In the genomic region with DNA sequence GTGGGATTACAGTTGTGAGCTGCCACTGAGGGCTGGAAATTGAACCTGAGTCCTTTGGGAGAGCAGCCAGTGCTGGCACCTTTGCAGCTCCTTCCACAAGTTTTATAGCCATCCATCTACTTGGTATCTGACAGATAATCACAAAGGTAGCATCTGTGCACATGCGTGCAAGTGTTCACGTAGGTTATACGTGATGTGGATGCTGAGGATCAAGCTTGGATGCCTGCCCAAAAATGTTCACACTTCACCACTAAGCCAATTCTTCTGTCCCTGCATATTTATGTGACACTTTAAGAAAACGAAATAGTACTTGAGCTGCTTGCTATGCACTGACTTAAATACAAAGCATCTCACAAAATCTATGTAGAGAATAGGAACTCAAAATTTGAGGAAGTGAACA, we compare ENCODE assay signal across 33 mouse cellular contexts. TPM values are rescaled to one million over a fixed set of nuclear protein-coding genes. Genes with fewer than 3 reads are reported as not detected.
A peak's percentile ranks its signal among the peaks of the same experiment; 100 is the strongest.
DNase-seq lines count a peak whose midpoint lies in the region; ATAC-seq and TF ChIP-seq lines count a peak whose summit lies in the region.
"Had no signal": no experiment of that assay in that cellular context is flagged by ENCODE, and none has a peak within 500 bp of the region (broad histone marks: within the 10 kb centered on the region; RNA-seq: fewer than 3 reads in every experiment).

No protein-coding gene starts in this region.

- H3K36me3 ChIP-seq in heart, adult 2 months (ENCODE audit: control insufficient read depth, insufficient read depth, low read length), result no peaks in the 10 kb centered on the region
- H3K36me3 ChIP-seq in midbrain, embryonic 14.5 days (ENCODE audit: control insufficient read depth, insufficient read depth, low read length), result peaks cover 2% of the 10 kb centered on the region; the same call in 1 of the 2 replicates
- H3K36me3 ChIP-seq in midbrain, embryonic 11.5 days (ENCODE audit: control insufficient read depth, insufficient read depth, low read length), result no peaks in the 10 kb centered on the region
- H3K36me3 ChIP-seq in forebrain, embryonic 16.5 days (ENCODE audit: control insufficient read depth, insufficient read depth), result no peaks in the 10 kb centered on the region
- H3K36me3 ChIP-seq in myocyte (ENCODE audit: control insufficient read depth, insufficient read depth), result peaks cover 8% of the 10 kb centered on the region
- H3K36me3 ChIP-seq: limb, embryonic 15.5 days; liver, embryonic 13.5 days had no signal

- H3ac ChIP-seq in myocyte (ENCODE audit: control insufficient read depth, insufficient read length), result no peak overlapping the region

- H3K4me2 ChIP-seq in midbrain, embryonic 14.5 days (ENCODE audit: low read length), result no peak overlapping the region
- no peak overlapping the region for H3K4me2 ChIP-seq in midbrain, embryonic 11.5 days
- H3K4me2 ChIP-seq in forebrain, embryonic 16.5 days (ENCODE audit: low read length), result no peak overlapping the region
- no peak overlapping the region for H3K4me2 ChIP-seq in myocyte (ENCODE audit: low read depth)
- H3K4me2 ChIP-seq: embryonic facial prominence, embryonic 12.5 days; heart, embryonic 11.5 days; limb, embryonic 15.5 days; liver, embryonic 13.5 days had no signal

- ATAC-seq in midbrain, embryonic 14.5 days (ENCODE audit: low FRiP score, low TSS enrichment), result no peak
- ATAC-seq in midbrain, embryonic 11.5 days (ENCODE audit: low FRiP score), result no peak
- ATAC-seq in forebrain, embryonic 16.5 days, result peak; percentile 49
- ATAC-seq: activated CD4-positive, CD25-positive, alpha-beta regulatory T cell, adult 4 months; intestine, embryonic 16.5 days had no signal

- intact Hi-C loops in heart, adult 2 months (cut with DNase I), result no loop called here

- H3K79me2 ChIP-seq in heart, adult 2 months (replicated peaks; ENCODE audit: control insufficient read depth, insufficient read depth, low read length), result no peaks in the 10 kb centered on the region
- no peaks in the 10 kb centered on the region for H3K79me2 ChIP-seq in myocyte (ENCODE audit: control insufficient read depth, insufficient read depth)

- H3K4me1 ChIP-seq in heart, adult 2 months (ENCODE audit: control insufficient read depth, insufficient read depth, low read length), result no peaks in the 10 kb centered on the region
- no peaks in the 10 kb centered on the region for H3K4me1 ChIP-seq in midbrain, embryonic 14.5 days (ENCODE audit: control insufficient read depth, insufficient read depth, low read length)
- H3K4me1 ChIP-seq in midbrain, embryonic 11.5 days (ENCODE audit: control insufficient read depth, insufficient read depth, low read length), result no peaks in the 10 kb centered on the region
- H3K4me1 ChIP-seq in forebrain, embryonic 16.5 days (replicated peaks; ENCODE audit: control insufficient read depth, insufficient read depth, low read length), result peaks cover 3% of the 10 kb centered on the region
- H3K4me1 ChIP-seq: limb, embryonic 10.5 days; limb, embryonic 15.5 days; liver, embryonic 13.5 days had no signal

- no peak overlapping the region for H3K4me3 ChIP-seq in heart, adult 2 months
- H3K4me3 ChIP-seq in midbrain, embryonic 14.5 days (replicated peaks; ENCODE audit: low read depth, low read length), result no peak overlapping the region
- H3K4me3 ChIP-seq in midbrain, embryonic 11.5 days (ENCODE audit: low read depth, low read length), result no peak overlapping the region
- H3K4me3 ChIP-seq in forebrain, embryonic 16.5 days (replicated peaks; ENCODE audit: low read length), result no peak overlapping the region
- no peak overlapping the region for H3K4me3 ChIP-seq in myocyte
- H3K4me3 ChIP-seq: embryonic facial prominence, embryonic 12.5 days; limb, embryonic 10.5 days; limb, embryonic 15.5 days; liver, embryonic 13.5 days had no signal

- no peaks in the 10 kb centered on the region for H3K27me3 ChIP-seq in heart, adult 2 months (ENCODE audit: control insufficient read depth, insufficient read depth, low read length)
- no peaks in the 10 kb centered on the region for H3K27me3 ChIP-seq in midbrain, embryonic 14.5 days (ENCODE audit: control insufficient read depth, insufficient read depth, low read length)
- no peaks in the 10 kb centered on the region for H3K27me3 ChIP-seq in midbrain, embryonic 11.5 days (ENCODE audit: control insufficient read depth, insufficient read depth, low read length)
- H3K27me3 ChIP-seq in forebrain, embryonic 16.5 days (replicated peaks; ENCODE audit: control insufficient read depth, insufficient read depth, low read length), result no peaks in the 10 kb centered on the region
- no peaks in the 10 kb centered on the region for H3K27me3 ChIP-seq in myocyte (ENCODE audit: control insufficient read depth, insufficient read depth, insufficient read length)
- H3K27me3 ChIP-seq: embryonic facial prominence, embryonic 12.5 days; limb, embryonic 15.5 days; liver, embryonic 13.5 days had no signal

- no peak overlapping the region for H3K9ac ChIP-seq in heart, adult 2 months (ENCODE audit: low read depth, low read length)
- no peak overlapping the region for H3K9ac ChIP-seq in midbrain, embryonic 14.5 days (replicated peaks; ENCODE audit: low read length)
- no peak overlapping the region for H3K9ac ChIP-seq in midbrain, embryonic 11.5 days (ENCODE audit: low read length)
- no peak overlapping the region for H3K9ac ChIP-seq in forebrain, embryonic 16.5 days (replicated peaks; ENCODE audit: low read depth, low read length)
- H3K9ac ChIP-seq: embryonic facial prominence, embryonic 12.5 days; limb, embryonic 15.5 days; liver, embryonic 13.5 days had no signal

- no peak for TF ChIP-seq POLR2A in heart, adult 2 months (IDR thresholded peaks at IDR 0.05; ENCODE audit: insufficient read depth, low read depth, low read length)
- TF ChIP-seq POLR2A in myocyte (IDR thresholded peaks at IDR 0.05; ENCODE audit: insufficient read length, low read depth), result no peak

- TF ChIP-seq CTCF in heart, adult 2 months (IDR thresholded peaks at IDR 0.05), result no peak

- DNase-seq in heart, adult 11 months, result peak; percentile 15
- DNase-seq in heart, adult 2 months, result no peak
- DNase-seq in midbrain, embryonic 14.5 days, result peak; percentile 25
- DNase-seq in midbrain, embryonic 11.5 days (ENCODE audit: low spot score, missing footprints), result no peak
- no peak for DNase-seq in embryo, embryonic 11 days
- DNase-seq: adrenal gland, adult 2 months; adrenal gland, postnatal 36 days; B cell, adult 2 months; cerebellum, adult 8-10 months; cerebellum, postnatal 25 days; gastrocnemius, postnatal 10 days; heart, postnatal 36 days; kidney, adult 8-10 months; kidney, postnatal 4 days; layer of hippocampus, postnatal 36 days; liver, embryonic 13.5 days; lung, adult 18-20 months; lung, postnatal 10 days; right cerebral cortex, adult 18-20 months; spleen, adult 18-20 months; thymus, adult 18-20 months; thymus, postnatal 25 days had no signal

- no peak for TF ChIP-seq EP300 in heart, adult 2 months (IDR thresholded peaks at IDR 0.05; ENCODE audit: insufficient read depth, low read depth, low read length)

- 67% methylated on average over 4 of the region's 4 CpGs for WGBS in heart, adult 2 months
- 84% methylated on average over 4 of the region's 4 CpGs for WGBS in midbrain, embryonic 14.5 days
- 90% methylated on average over 4 of the region's 4 CpGs for WGBS in midbrain, embryonic 11.5 days
- 40% methylated on average over 4 of the region's 4 CpGs for WGBS in forebrain, embryonic 16.5 days

- no peak overlapping the region for H3K27ac ChIP-seq in heart, adult 2 months
- no peak overlapping the region for H3K27ac ChIP-seq in midbrain, embryonic 14.5 days (replicated peaks; ENCODE audit: low read depth, low read length)
- H3K27ac ChIP-seq in midbrain, embryonic 11.5 days (ENCODE audit: low read depth, low read length), result no peak overlapping the region
- H3K27ac ChIP-seq in forebrain, embryonic 16.5 days (ENCODE audit: low read length), result 0 out of 2 replicates have a peak overlapping the region, but pooled peaks have one; percentile 10
- H3K27ac ChIP-seq: embryonic facial prominence, embryonic 12.5 days; kidney, postnatal 0 days; limb, embryonic 10.5 days; limb, embryonic 15.5 days; liver, embryonic 13.5 days; stomach, postnatal 0 days had no signal

- H3K9me3 ChIP-seq in midbrain, embryonic 14.5 days (ENCODE audit: control insufficient read depth, low read length), result no peaks in the 10 kb centered on the region
- no peaks in the 10 kb centered on the region for H3K9me3 ChIP-seq in midbrain, embryonic 11.5 days (ENCODE audit: control insufficient read depth, low read length)
- H3K9me3 ChIP-seq in forebrain, embryonic 16.5 days (ENCODE audit: control insufficient read depth, low read length), result no peaks in the 10 kb centered on the region
- H3K9me3 ChIP-seq: embryonic facial prominence, embryonic 12.5 days; limb, embryonic 10.5 days; limb, embryonic 15.5 days; liver, embryonic 13.5 days had no signal

TF ChIP-seq in myocyte, 11 proteins besides CTCF, POLR2A, EP300 and RAD21 (continues in another document):
- no peak for TF ChIP-seq TCF3 (IDR thresholded peaks at IDR 0.05; ENCODE audit: insufficient read length, low read depth)
- no peak for TF ChIP-seq MYOG (IDR thresholded peaks at IDR 0.05; ENCODE audit: control insufficient read depth in 1 of 3, insufficient read depth in 1 of 3, insufficient read length in 2 of 3, low read depth in 2 of 3)
- no peak for TF ChIP-seq CEBPB (IDR thresholded peaks at IDR 0.05; ENCODE audit: insufficient read depth, poor library complexity, severe bottlenecking)

RNA-seq across cellular contexts. Expression of gene Cpsf6, which starts 38.8 kb away (rescaled TPM):
- total RNA-seq in heart, adult 2 months (2021), result 10 to 100 TPM; 30.9 to 35.5 TPM
- 20.3 and 22.7 TPM in 2 replicates for polyA plus RNA-seq in heart, adult 2 months (2012; rRNA removed)
- polyA plus RNA-seq in midbrain, embryonic 14.5 days (2014; fragmentation: Nextera tagmentation; extraction: Ambion mirVana), result 207 and 213 TPM in 2 replicates
- polyA plus RNA-seq in midbrain, embryonic 11.5 days (2014; fragmentation: Nextera tagmentation; extraction: Ambion mirVana), result 235 and 238 TPM in 2 replicates
- 203 and 225 TPM in 2 replicates for polyA plus RNA-seq in forebrain, embryonic 16.5 days (2015; fragmentation: Nextera tagmentation; extraction: Ambion mirVana)
- 21.8 TPM for polyA plus RNA-seq in myocyte (2012; fragmentation: generic; extraction: Trizol)

RNA-seq across cellular contexts. Expression of gene Lyz1, which starts 48.4 kb away (rescaled TPM):
- total RNA-seq in heart, adult 2 months (2021), result 10 to 100 TPM; 13.2 to 18.8 TPM
- polyA plus RNA-seq in heart, adult 2 months (2012; rRNA removed), result 2.0 and 4.8 TPM in 2 replicates
- polyA plus RNA-seq in midbrain, embryonic 14.5 days (2014; fragmentation: Nextera tagmentation; extraction: Ambion mirVana), result not detected in 2 replicates
- not detected in 2 replicates for polyA plus RNA-seq in midbrain, embryonic 11.5 days (2014; fragmentation: Nextera tagmentation; extraction: Ambion mirVana)
- not detected in 2 replicates for polyA plus RNA-seq in forebrain, embryonic 16.5 days (2015; fragmentation: Nextera tagmentation; extraction: Ambion mirVana)
- not detected for polyA plus RNA-seq in myocyte (2012; fragmentation: generic; extraction: Trizol)
- polyA plus RNA-seq: embryonic facial prominence, embryonic 12.5 days; limb, embryonic 10.5 days; liver, embryonic 13.5 days; neural tube, embryonic 11.5 days had no signal

RNA-seq across cellular contexts. Expression of gene Lyz2, which starts 58.9 kb away (rescaled TPM):
- total RNA-seq in heart, adult 2 months (2021), result 100 to 1,000 TPM; 149 to 190 TPM
- polyA plus RNA-seq in heart, adult 2 months (2012; rRNA removed), result 178 and 198 TPM in 2 replicates
- 5.0 and 31.6 TPM in 2 replicates for polyA plus RNA-seq in midbrain, embryonic 14.5 days (2014; fragmentation: Nextera tagmentation; extraction: Ambion mirVana)
- polyA plus RNA-seq in midbrain, embryonic 11.5 days (2014; fragmentation: Nextera tagmentation; extraction: Ambion mirVana), result 12.8 and 13.7 TPM in 2 replicates
- 12.2 and 16.5 TPM in 2 replicates for polyA plus RNA-seq in forebrain, embryonic 16.5 days (2015; fragmentation: Nextera tagmentation; extraction: Ambion mirVana)
- 0.08 TPM for polyA plus RNA-seq in myocyte (2012; fragmentation: generic; extraction: Trizol)

Comparison
In these comparisons a context has a peak if more than half of its experiments do, and no peak if none do; other contexts are left out.
1. DNase-seq: peak in heart, adult 11 months (single experiment) and midbrain, embryonic 14.5 days (single experiment); none in heart, adult 2 months (0 of 2), midbrain, embryonic 11.5 days (single experiment) and embryo, embryonic 11 days (single experiment).